ENCODE assay signal across 8 mouse cellular contexts in genomic region chr11:113703758-113704157, GRCm38 (mm10). TPM values are rescaled to one million over a fixed set of nuclear protein-coding genes. Genes with fewer than 3 reads are reported as not detected.
DNase-seq lines count a peak whose midpoint lies in the region; ATAC-seq and TF ChIP-seq lines count a peak whose summit lies in the region.

No protein-coding gene starts in this region.

- H3K9ac ChIP-seq in MEL (ENCODE audit: control insufficient read depth, low read depth, low read length, poor library complexity, severe bottlenecking): no peak overlapping the region
- no peak overlapping the region for H3K9ac ChIP-seq in forebrain, embryonic 12.5 days
- no peak overlapping the region for H3K9ac ChIP-seq in lung, embryonic 14.5 days

- no peaks in the 10 kb centered on the region for H3K27me3 ChIP-seq in MEL (ENCODE audit: control insufficient read depth in 1 of 2, insufficient read depth in 2 of 2, low read length in 2 of 2)
- peaks cover 13% of the 10 kb centered on the region for H3K27me3 ChIP-seq in forebrain, embryonic 12.5 days
- no peaks in the 10 kb centered on the region for H3K27me3 ChIP-seq in lung, embryonic 14.5 days (ENCODE audit: insufficient read depth, low read length)

- H3K79me2 ChIP-seq in MEL (ENCODE audit: control insufficient read depth, insufficient read depth, low read length, poor library complexity): no peaks in the 10 kb centered on the region

- no peaks in the 10 kb centered on the region for H3K36me3 ChIP-seq in MEL (ENCODE audit: control insufficient read depth in 1 of 2, insufficient read depth in 2 of 2, low read length in 2 of 2)
- H3K36me3 ChIP-seq in forebrain, embryonic 12.5 days (replicated peaks): peaks cover 14% of the 10 kb centered on the region
- peaks cover 10% of the 10 kb centered on the region; the same call in 1 of the 2 replicates for H3K36me3 ChIP-seq in lung, embryonic 14.5 days (ENCODE audit: insufficient read depth)

- no peak; the same call in none of the 2 replicates for TF ChIP-seq RAD21 in MEL (IDR thresholded peaks at IDR 0.05; ENCODE audit: low read depth, low read length)

- H3K4me2 ChIP-seq in forebrain, embryonic 12.5 days: no peak overlapping the region
- H3K4me2 ChIP-seq in lung, embryonic 14.5 days: no peak overlapping the region

- intact Hi-C loops in heart, postnatal 36 days (cut with DNase I): loop anchor here (1.0 to 10.0 kb wide), 3 partner anchors 47 to 931 kb away; partner anchors contain the start of gene Cdc42ep4

- peak; percentile 99 to 100 (median 100) for TF ChIP-seq CTCF in MEL (IDR thresholded peaks at IDR 0.05 in 2 of 3, conservative IDR thresholded peaks at IDR 0.05 in 1 of 3; ENCODE audit: control insufficient read depth in 1 of 3, insufficient read depth in 1 of 3, low read depth in 2 of 3, low read length in 3 of 3, poor library complexity in 1 of 3, severe bottlenecking in 1 of 3)
- TF ChIP-seq CTCF in lung, embryonic 14.5 days (IDR thresholded peaks at IDR 0.05; ENCODE audit: low read depth): peak; percentile 100

- H3K27ac ChIP-seq in MEL (ENCODE audit: control insufficient read depth, low read depth, low read length): no peak overlapping the region
- H3K27ac ChIP-seq in forebrain, embryonic 12.5 days: no peak overlapping the region
- H3K27ac ChIP-seq in lung, embryonic 14.5 days (ENCODE audit: low read depth): no peak overlapping the region

- no peaks in the 10 kb centered on the region for H3K4me1 ChIP-seq in MEL (ENCODE audit: control insufficient read depth in 1 of 2, insufficient read depth in 2 of 2, low read length in 2 of 2)
- peaks cover 5% of the 10 kb centered on the region; the same call in 1 of the 2 replicates for H3K4me1 ChIP-seq in forebrain, embryonic 12.5 days
- no peaks in the 10 kb centered on the region for H3K4me1 ChIP-seq in lung, embryonic 14.5 days (ENCODE audit: insufficient read depth)

- H3K4me3 ChIP-seq in MEL (ENCODE audit: control insufficient read depth in 1 of 2, insufficient read depth in 1 of 2, low read depth in 2 of 2, low read length in 2 of 2): no peak overlapping the region
- H3K4me3 ChIP-seq in forebrain, embryonic 12.5 days (replicated peaks): no peak overlapping the region
- H3K4me3 ChIP-seq in lung, embryonic 14.5 days (ENCODE audit: low read depth, low read length): no peak overlapping the region

- DNase-seq in MEL (ENCODE audit: low read depth, low spot score): peak; percentile 86
- DNase-seq in c-Kit-positive CD71-positive TER-119-negative erythroid progenitor cells, embryonic 14.5 days (ENCODE audit: low read depth): peak; percentile 47
- peak; percentile 84 for DNase-seq in heart, postnatal 36 days
- peak; percentile 69 to 85 for DNase-seq in layer of hippocampus, adult 8-10 months (ENCODE audit: low spot score in 2 of 2)
- DNase-seq in lung, embryonic 14.5 days: peak; percentile 90
- peak; percentile 76 for DNase-seq in right cerebral cortex, adult 18-20 months
- DNase-seq in urinary bladder, adult 2 months (ENCODE audit: low spot score): peak; percentile 63

- H3K9me3 ChIP-seq in MEL (replicated peaks; ENCODE audit: insufficient read depth, low read length): no peaks in the 10 kb centered on the region
- no peaks in the 10 kb centered on the region for H3K9me3 ChIP-seq in forebrain, embryonic 12.5 days
- no peaks in the 10 kb centered on the region for H3K9me3 ChIP-seq in lung, embryonic 14.5 days (ENCODE audit: low read depth, low read length)

- TF ChIP-seq POLR2A in MEL (IDR thresholded peaks at IDR 0.05; ENCODE audit: control insufficient read depth in 1 of 2, insufficient read depth in 1 of 2, low read depth in 1 of 2, low read length in 2 of 2, poor library complexity in 1 of 2): no peak

- TF ChIP-seq EP300 in MEL (IDR thresholded peaks at IDR 0.05; ENCODE audit: low read depth in 1 of 2, low read length in 2 of 2): no peak

- ATAC-seq in forebrain, embryonic 12.5 days (ENCODE audit: low FRiP score): peak; percentile 75
- ATAC-seq in lung, embryonic 14.5 days (ENCODE audit: insufficient read depth): peak; percentile 72

- 48% methylated on average over 5 of the region's 5 CpGs for WGBS in forebrain, embryonic 12.5 days
- 23% methylated on average over 5 of the region's 5 CpGs for whole genome bisulfite sequencing in lung, embryonic 14.5 days

TF ChIP-seq in MEL, 35 proteins besides CTCF, POLR2A, EP300 and RAD21 (continues in another document):
- TF ChIP-seq KAT2A (conservative IDR thresholded peaks at IDR 0.05; ENCODE audit: low read depth, low read length) (no peak), NELFE (IDR thresholded peaks at IDR 0.05; ENCODE audit: low read depth, low read length) (no peak), POLR2AphosphoS5 (IDR thresholded peaks at IDR 0.05; ENCODE audit: borderline replicate concordance, low read depth, low read length) (no peak), E2F4 (IDR thresholded peaks at IDR 0.05; ENCODE audit: borderline replicate concordance, low read depth, low read length) (no peak), USF2 (IDR thresholded peaks at IDR 0.05; ENCODE audit: borderline replicate concordance in 1 of 2, insufficient read depth in 1 of 2, low read depth in 1 of 2, low read length in 2 of 2) (no peak), BHLHE40 (IDR thresholded peaks at IDR 0.05; ENCODE audit: borderline replicate concordance, low read depth, low read length) (no peak), TCF12 (IDR thresholded peaks at IDR 0.05; ENCODE audit: low read depth, low read length) (no peak), HCFC1 (IDR thresholded peaks at IDR 0.05; ENCODE audit: low read depth, low read length) (no peak), POLR2AphosphoS2 (IDR thresholded peaks at IDR 0.05; ENCODE audit: low read length) (no peak), ETS1 (IDR thresholded peaks at IDR 0.05; ENCODE audit: low read depth, low read length) (no peak), UBTF (IDR thresholded peaks at IDR 0.05; ENCODE audit: borderline replicate concordance, insufficient read depth, low read depth, low read length) (no peak), GABPA (IDR thresholded peaks at IDR 0.05; ENCODE audit: low read depth, low read length) (no peak), SIN3A (IDR thresholded peaks at IDR 0.05; ENCODE audit: low read length) (peak; percentile 49), ELF1 (IDR thresholded peaks at IDR 0.05; ENCODE audit: low read depth, low read length) (no peak), USF1 (IDR thresholded peaks at IDR 0.05; ENCODE audit: low read depth, low read length) (no peak), NRF1 (IDR thresholded peaks at IDR 0.05; ENCODE audit: insufficient read depth, low read depth, low read length, poor library complexity, severe bottlenecking) (no peak)

RNA-seq across cellular contexts. Expression of gene Cpsf4l, which starts 6.1 kb away (rescaled TPM):
- not detected in 2 replicates for total RNA-seq in MEL (2012; rRNA removed)
- under 1 TPM in 1 of 2 experiments, not detected in 1; 0.70 TPM for polyA plus RNA-seq in MEL (2012; ENCODE audit: insufficient read depth in 1 of 2, insufficient read length in 2 of 2, low read depth in 1 of 2, low replicate concordance in 2 of 2, missing spikeins in 1 of 2)
- polyA plus RNA-seq in forebrain, embryonic 12.5 days (2016; fragmentation: Nextera tagmentation; extraction: Ambion mirVana): 0.32 and 0.69 TPM in 2 replicates
- not detected for total RNA-seq in heart, postnatal 36 days (2021)
- total RNA-seq in layer of hippocampus, adult 8-10 months (2022): under 1 TPM in 1 of 4 experiments, not detected in 3; 0.68 TPM
- polyA plus RNA-seq in lung, embryonic 14.5 days (2014; fragmentation: Nextera tagmentation; extraction: Ambion mirVana): 0.35 and 0.59 TPM in 2 replicates
- polyA plus RNA-seq in urinary bladder, adult 2 months (2012; rRNA removed): 0.38 and 0.44 TPM in 2 replicates

RNA-seq across cellular contexts. Expression of gene D11Wsu47e, which starts 19.5 kb away (rescaled TPM):
- total RNA-seq in MEL (2012; rRNA removed): 32.5 and 40.6 TPM in 2 replicates
- 10 to 100 TPM in 1 of 2 experiments, not detected in 1; 25.0 TPM for polyA plus RNA-seq in MEL (2012; ENCODE audit: insufficient read depth in 1 of 2, insufficient read length in 2 of 2, low read depth in 1 of 2, low replicate concordance in 2 of 2, missing spikeins in 1 of 2)
- polyA plus RNA-seq in forebrain, embryonic 12.5 days (2016; fragmentation: Nextera tagmentation; extraction: Ambion mirVana): 24.5 and 25.7 TPM in 2 replicates
- 1 to 10 TPM; 6.3 to 8.2 TPM for total RNA-seq in heart, postnatal 36 days (2021)
- 10 to 100 TPM; 14.1 to 17.1 (median 15.7) TPM for total RNA-seq in layer of hippocampus, adult 8-10 months (2022)
- 20.9 and 22.9 TPM in 2 replicates for polyA plus RNA-seq in lung, embryonic 14.5 days (2014; fragmentation: Nextera tagmentation; extraction: Ambion mirVana)
- 11.5 and 12.5 TPM in 2 replicates for polyA plus RNA-seq in urinary bladder, adult 2 months (2012; rRNA removed)

RNA-seq across cellular contexts. Expression of gene Fam104a, which starts 19.8 kb away (rescaled TPM):
- total RNA-seq in MEL (2012; rRNA removed): 34.6 and 38.1 TPM in 2 replicates
- polyA plus RNA-seq in MEL (2012; ENCODE audit: insufficient read depth in 1 of 2, insufficient read length in 2 of 2, low read depth in 1 of 2, low replicate concordance in 2 of 2, missing spikeins in 1 of 2): 10 to 100 TPM in 1 of 2 experiments, not detected in 1; 33.6 TPM
- 53.2 and 56.7 TPM in 2 replicates for polyA plus RNA-seq in forebrain, embryonic 12.5 days (2016; fragmentation: Nextera tagmentation; extraction: Ambion mirVana)
- 10 to 100 TPM; 14.9 to 15.6 TPM for total RNA-seq in heart, postnatal 36 days (2021)
- 10 to 100 TPM; 26.8 to 28.6 (median 27.6) TPM for total RNA-seq in layer of hippocampus, adult 8-10 months (2022)
- 46.6 and 52.0 TPM in 2 replicates for polyA plus RNA-seq in lung, embryonic 14.5 days (2014; fragmentation: Nextera tagmentation; extraction: Ambion mirVana)
- polyA plus RNA-seq in urinary bladder, adult 2 months (2012; rRNA removed): 25.0 and 26.5 TPM in 2 replicates

RNA-seq across cellular contexts. Expression of gene Cdc42ep4, which starts 47.9 kb away (rescaled TPM):
- 25.3 and 27.7 TPM in 2 replicates for total RNA-seq in MEL (2012; rRNA removed)
- polyA plus RNA-seq in MEL (2012; ENCODE audit: insufficient read depth in 1 of 2, insufficient read length in 2 of 2, low read depth in 1 of 2, low replicate concordance in 2 of 2, missing spikeins in 1 of 2): 10 to 100 TPM in 1 of 2 experiments, not detected in 1; 39.0 TPM
- polyA plus RNA-seq in forebrain, embryonic 12.5 days (2016; fragmentation: Nextera tagmentation; extraction: Ambion mirVana): 109 and 113 TPM in 2 replicates
- 10 to 100 TPM; 16.5 to 20.5 TPM for total RNA-seq in heart, postnatal 36 days (2021)
- total RNA-seq in layer of hippocampus, adult 8-10 months (2022): 10 to 100 TPM; 32.4 to 41.1 (median 37.3) TPM
- 86.6 and 86.9 TPM in 2 replicates for polyA plus RNA-seq in lung, embryonic 14.5 days (2014; fragmentation: Nextera tagmentation; extraction: Ambion mirVana)
- 19.8 and 27.1 TPM in 2 replicates for polyA plus RNA-seq in urinary bladder, adult 2 months (2012; rRNA removed)

RNA-seq across cellular contexts. Expression of gene Slc39a11, which starts 53.9 kb away (rescaled TPM):
- 33.6 and 45.6 TPM in 2 replicates for total RNA-seq in MEL (2012; rRNA removed)
- 10 to 100 TPM in 1 of 2 experiments, not detected in 1; 34.2 TPM for polyA plus RNA-seq in MEL (2012; ENCODE audit: insufficient read depth in 1 of 2, insufficient read length in 2 of 2, low read depth in 1 of 2, low replicate concordance in 2 of 2, missing spikeins in 1 of 2)
- polyA plus RNA-seq in forebrain, embryonic 12.5 days (2016; fragmentation: Nextera tagmentation; extraction: Ambion mirVana): 23.9 and 25.1 TPM in 2 replicates
- 1 to 10 TPM; 2.6 to 3.9 TPM for total RNA-seq in heart, postnatal 36 days (2021)
- total RNA-seq in layer of hippocampus, adult 8-10 months (2022): 10 to 100 TPM; 20.2 to 24.3 (median 23.4) TPM
- polyA plus RNA-seq in lung, embryonic 14.5 days (2014; fragmentation: Nextera tagmentation; extraction: Ambion mirVana): 19.6 and 21.8 TPM in 2 replicates
- polyA plus RNA-seq in urinary bladder, adult 2 months (2012; rRNA removed): 12.8 and 13.2 TPM in 2 replicates
